Mouse (Mus musculus) adrenal gland, adult 8-10 months (tissue): ENCODE results near the gene Cep78. TPM values are rescaled to one million over a fixed set of nuclear protein-coding genes. Genes with fewer than 3 reads are reported as not detected.

Experiments used
- DNase-seq: peaks from one replicate; pipeline ENCODE4 v3.0.0; 2022
- total RNA-seq, 4 experiments: library from RNA; stranded (reverse); gene quantifications; 2 replicates each; pipeline ENCODE4 v1.2.4; 2022

Gene Cep78
- total RNA-seq, 4 experiments from 2014 or later = 8.4 to 18.1 (median 11.0) TPM

DNA sequence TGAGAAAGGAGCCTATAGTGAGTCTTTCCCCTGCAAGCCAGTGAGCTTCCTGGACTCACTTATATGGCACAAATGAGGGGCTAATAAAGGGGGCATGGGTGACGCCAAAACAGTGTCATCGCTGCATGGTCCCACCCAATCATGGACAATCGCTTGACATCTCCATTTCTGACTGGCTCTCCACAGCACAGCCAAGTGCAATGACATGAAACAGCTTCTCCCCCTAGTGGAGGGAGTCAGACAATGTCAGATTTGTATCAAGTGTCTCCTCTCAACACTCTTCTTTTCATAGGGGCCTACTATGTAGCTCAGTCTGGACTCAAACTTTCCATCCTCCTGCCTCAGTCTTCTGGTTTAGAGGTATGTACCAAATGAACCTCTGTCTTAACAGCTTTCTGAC is 19.7 kb downstream of the Cep78 start:
- peak; percentile 35 for DNase-seq

DNA sequence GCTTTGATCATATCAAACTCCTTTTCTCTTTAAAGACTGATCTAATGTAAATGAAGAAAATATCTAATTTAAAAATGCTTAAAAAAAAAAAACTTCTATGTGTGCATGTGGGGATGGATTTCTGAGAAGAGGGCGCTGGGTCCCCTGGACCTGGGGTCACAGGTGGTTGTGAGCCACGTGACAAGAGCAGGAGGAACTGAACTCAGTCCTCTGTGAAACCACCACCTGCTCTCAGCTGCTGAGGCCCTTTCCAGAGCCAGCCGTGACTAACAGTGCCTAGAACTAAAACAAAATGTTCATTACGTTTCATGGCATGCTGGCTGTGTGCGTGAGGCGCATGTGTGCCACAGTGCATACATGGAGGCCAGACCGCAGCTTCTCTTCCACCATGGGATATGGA is 20.3 kb downstream of the Cep78 start:
- no peak for DNase-seq

DNA sequence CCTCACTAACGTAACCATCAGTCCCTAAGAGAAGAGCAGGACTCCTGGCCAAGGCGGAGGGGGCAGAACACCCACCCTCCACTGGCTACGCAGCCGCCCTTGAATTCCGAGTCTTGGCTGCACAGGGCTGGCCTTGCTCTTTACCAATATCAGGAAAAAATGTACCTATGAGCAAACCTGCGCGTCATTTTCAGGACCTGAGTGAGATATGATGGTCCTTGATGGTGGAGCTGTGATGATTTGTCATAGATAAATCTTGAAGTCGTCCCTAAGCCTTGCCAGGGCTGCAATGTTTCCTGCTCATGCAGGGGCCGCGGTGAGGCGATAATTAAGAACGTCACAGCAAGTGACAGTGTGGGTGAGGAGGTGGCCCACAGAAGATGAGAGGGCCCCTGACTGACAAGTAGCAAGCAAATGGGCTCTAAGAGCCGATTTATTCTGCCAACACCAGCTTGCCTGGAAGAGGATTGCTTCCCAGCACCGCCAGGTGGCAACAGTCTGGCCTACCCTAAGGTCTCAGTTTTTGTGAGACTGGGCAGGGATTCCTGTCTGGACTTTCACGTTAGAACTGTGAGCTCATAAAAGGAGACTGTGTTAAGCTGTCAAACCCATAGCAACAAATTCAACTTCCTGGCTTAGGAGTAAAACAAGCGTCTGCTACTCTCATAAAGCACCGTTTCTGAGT is 21.6 kb downstream of the Cep78 start:
- DNase-seq = peak; percentile 57

DNA sequence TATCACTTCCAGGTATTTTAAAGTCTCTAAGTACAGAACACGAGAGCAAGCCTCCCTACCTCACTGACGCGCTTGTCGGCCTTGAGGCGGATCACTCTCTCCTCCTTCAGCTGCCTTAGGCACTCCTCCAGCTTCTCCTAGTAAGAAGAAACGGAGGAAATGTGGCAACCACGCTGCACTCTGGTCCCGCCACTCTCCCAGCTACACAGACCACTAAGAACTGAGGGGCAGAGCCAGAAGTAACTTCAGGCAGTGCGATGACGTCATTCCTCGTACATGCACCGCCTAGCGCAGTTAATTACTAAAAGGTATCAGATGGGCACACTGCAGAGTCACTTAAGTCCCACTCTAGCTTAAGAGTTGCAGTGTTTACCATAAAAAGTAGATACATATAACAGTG is 22.5 kb downstream of the Cep78 start:
- no peak for DNase-seq

DNA sequence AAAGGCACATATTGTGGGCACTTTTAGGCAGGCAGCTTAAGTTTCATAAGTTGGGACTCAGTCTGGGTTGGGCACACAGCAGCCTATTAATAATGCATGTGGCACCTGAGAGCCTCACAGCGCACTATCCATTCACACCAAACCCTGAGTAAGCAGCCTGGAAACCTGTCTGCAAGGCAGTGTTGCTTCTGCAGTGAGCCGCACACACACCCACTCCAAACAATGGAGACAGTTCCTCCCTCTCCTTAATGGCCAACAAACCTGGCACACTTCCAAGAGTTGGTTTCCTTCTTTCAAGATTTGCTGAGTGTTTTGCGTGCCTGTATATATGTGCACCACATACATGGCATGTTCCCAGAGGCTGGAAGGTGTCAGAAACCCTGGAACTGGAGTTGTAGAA is 34.6 kb downstream of the Cep78 start:
- DNase-seq = no peak

DNA sequence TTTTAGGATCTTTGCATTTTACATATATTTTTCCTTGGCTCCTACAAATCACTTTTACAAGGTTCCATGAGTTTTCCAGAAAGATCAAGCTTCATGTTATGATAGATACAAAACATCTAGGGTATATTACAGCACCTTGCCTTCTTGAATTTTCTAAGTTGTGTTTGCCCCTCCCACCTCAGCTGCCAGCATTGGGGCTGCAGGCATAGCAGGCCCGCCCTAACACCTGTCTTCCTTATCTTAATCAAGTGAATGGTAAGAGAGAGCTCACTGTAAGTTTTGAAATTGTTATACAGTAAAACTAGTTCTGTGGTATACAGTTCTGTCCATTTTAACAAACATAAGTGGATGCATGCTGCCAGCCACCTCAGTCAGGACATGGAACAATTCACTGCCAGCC is 35.9 kb downstream of the Cep78 start:
- no peak for DNase-seq

DNA sequence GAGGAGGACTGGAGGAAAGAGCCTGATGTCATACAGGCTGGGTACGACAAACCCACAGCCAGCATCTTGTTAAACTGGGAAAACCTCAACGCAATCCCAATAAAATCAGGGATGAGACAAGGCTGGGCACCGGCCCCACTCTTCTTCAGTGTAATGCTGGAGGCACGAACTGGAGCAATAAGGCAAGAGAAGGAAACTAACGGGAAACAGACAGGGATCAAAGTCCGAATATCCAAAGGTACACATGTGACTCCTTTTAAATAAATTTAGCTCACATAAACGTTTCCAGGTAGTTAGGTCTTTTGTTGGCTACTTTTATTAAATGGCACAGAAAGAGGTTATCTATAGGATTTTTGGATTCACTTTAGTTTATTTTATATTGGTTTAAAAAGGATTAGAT is 36.4 kb downstream of the Cep78 start:
- DNase-seq = no peak

DNA sequence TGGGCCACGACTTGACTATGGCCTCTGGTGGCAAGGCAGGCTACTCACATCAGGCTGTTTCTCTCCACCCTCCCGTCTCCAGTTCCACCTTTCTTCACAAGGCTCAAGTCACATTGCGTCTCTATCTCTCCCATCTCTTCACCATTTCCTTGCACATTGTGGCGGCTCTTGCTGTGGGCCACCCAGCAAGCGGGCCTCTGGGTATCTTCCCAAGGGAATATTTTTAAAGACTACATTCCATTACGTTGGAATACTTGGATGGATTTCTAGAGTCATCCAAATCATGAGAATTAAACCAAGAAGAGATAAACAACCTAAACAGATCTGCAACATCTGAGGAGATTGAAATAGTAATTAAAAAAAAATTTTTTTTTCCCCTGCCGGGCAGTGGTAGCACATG is 37.6 kb downstream of the Cep78 start, which contains the start of gene Psat1:
Gene Psat1, minus strand, starts transcription at position 101 of the 400 bp plus-strand sequence.
- no peak for DNase-seq

DNA sequence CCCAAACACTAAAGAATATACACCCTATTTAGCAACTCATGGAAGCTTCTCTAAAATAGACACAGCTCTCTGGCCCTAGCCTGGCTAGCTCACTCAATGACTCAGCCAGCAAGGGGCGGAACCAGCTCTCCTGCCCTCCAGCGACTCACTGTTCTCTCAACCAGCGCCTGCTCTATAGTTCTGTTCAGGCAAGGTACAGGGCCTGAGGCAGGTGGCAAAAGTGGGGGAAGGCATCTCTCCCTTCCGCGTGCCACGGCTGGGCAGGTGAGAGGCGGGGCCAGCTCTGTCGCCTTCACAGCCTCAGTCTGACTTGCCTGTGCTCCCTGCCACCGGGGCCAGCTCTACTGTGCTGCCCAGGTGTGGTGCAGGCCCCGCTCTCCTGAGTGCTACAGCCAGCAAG is 38.1 kb downstream of the Cep78 start:
- DNase-seq = no peak

DNA sequence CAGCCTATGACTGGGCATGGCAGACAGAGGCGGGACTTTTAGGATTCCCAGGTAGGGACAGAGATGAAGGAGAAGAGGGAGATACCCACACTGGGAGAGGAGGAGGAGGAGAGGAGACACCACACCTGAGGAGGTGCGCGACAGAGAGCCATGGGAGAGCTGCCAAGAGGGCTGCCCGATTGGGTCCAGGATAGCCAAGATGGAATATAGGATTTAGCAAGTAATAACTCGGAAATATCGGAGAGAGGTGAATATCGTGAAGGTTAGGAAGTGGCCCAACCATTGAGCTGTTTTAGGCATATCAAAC is 41.7 kb downstream of the Cep78 start:
- no peak for DNase-seq

DNA sequence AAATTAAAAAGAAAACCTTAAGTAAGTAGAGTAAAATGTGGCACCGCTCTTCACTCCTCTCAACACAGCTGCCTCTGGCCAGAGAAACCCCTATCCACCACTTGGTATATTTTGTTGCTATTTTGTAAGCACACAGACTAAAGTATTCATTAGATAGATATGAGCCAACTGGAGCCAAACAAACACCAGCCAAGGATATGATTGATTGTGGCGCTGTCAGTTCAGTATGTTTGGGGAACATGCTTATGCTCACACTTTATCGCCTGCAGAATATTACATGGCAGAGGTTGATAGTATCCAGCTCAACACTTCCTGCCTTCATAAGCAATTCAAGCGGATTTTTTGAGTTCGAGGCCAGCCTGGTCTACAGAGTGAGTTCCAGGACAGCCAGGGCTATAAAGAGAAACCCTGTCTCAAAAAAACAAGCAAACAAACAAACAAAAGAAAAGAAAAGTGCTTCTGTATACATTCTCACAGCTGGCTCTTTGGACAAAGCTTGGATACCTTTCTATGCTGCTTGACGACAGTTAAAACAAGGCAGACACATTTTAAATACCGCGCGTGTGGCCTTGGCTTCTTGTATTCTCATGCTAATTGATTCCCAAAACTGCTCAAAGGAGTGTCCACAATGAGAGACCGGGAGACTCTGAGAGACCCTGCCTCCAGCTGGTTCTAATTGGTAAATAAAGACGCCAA is 42.2 kb downstream of the Cep78 start:
- no peak for DNase-seq

DNA sequence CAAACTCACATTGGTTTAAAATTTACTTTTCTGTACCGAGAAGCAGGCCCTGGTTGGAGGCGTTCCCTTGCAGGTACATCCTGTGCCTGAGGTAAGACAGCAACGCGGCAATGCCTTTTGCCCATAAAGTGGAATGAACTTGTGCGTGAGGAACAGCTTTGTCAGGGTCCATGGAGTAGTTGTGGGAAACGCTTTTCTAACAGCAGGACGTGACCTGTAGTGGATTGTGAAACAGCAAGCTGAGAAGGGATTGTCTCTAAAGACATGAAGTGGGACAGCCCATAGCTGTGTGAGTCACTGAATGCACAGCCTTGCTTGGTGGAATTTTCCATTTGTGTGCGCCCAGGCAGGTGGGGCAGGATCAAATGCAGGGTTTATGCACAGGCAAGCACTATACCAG is 43.4 kb downstream of the Cep78 start:
- DNase-seq = peak; percentile 36

DNA sequence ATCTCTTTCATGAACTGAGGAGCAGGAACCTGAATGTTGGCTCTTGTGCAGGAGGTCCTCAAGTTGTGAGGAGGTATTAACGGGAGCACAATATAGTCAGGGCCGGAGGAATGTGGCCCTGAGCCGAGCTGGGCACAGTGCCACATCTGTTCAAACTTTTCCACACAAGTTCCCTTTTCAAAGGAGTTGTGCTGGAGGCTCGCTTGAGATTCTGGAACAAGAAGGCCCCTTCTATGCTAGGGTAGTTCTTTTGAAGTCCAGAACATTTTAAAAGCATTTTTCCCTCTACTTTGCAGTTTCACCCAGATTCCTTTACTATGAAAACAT is 59.1 kb downstream of the Cep78 start:
- peak; percentile 78 for DNase-seq

DNA sequence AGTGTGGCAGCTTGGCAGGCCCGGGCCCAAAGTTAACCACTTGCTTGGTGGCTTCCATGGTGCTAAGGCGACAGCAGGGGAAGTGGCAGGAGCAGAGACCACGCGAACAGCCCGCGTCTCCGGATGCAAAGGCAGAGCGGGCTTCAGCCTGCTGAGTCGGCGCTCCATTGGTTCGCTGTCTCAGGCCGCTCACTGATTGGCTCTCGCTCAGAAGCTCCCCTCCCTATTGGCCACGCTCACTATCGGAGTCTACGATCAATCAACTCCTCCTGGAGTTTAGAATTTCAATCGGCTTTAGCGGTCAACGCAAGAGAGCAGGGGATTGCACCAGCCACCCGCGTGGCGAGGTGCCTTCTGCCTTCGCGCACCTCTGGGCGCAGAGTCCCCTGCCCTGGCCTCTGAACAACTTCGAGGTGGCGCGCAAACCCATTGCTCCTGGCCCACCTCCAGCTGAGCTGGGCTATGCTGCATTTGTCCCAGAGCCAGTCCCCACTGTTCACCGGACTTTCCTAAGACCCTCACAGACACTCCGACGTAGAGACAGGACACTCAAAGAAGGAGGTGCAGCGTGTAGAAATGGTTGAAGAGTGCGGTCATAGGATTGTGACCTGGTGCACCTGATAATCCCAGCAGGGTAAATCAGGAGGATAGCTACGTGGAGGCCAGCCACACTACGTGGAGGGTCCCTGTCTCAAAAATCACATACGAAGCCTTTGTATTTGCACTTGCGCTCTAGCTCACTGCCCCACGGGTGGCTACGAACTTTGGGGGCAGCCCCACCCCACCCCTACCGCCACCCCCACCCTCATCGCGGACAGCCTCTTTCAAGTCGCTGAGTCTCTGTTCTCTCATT is 59.7 kb downstream of the Cep78 start:
- DNase-seq = peak; percentile 85

DNA sequence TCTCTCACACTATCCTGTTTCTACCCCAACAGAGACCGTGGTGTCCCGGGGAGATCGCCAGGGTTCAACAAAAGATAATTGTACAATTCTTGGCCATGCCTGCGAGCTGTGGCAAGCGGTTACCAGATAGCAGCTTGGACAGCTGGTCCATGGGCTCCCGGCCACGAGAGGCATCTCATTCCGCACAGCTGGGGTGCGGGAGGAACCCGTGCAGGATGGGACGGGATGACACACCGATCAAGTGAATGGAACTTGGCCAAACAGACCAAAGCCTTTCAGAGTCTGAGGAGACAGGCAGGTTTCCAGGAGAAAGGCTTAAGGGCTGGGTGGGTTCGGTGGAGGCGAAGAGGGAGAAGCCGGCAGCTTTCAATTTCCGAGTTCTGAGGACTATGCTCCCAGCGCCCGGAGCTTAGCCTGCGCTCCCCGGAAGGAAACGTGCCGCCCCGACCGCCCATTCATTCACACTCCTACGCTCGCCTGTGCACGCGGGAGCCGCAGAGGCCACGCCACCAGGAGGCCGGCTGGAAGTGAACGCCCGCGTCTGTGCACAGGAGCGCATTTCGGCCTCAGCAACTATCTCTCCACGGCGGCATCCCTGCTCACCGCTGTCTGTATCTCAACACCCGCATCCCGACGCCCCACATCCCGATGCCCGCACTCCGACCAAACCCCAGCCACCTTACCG is 60.5 kb downstream of the Cep78 start:
- DNase-seq = peak; percentile 37

DNA sequence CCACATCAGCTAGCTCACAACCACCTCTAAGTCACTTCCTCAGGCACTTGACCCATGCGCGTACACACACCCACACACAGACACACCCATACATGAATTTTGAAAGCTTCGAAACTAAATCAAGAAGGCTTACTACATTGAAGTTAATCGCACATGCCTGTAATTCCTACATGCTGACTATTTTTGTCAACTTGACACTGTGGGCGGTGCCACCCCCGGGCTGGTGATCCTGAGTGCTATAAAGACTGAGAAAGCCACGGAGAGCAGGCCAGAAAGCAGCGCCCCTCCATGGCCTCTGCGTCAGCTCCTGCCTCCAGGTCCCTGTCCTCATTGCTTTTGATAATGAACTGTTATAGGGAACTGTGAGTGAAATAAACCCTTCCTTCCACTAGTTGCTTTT is 61.4 kb downstream of the Cep78 start:
- DNase-seq = no peak

DNA sequence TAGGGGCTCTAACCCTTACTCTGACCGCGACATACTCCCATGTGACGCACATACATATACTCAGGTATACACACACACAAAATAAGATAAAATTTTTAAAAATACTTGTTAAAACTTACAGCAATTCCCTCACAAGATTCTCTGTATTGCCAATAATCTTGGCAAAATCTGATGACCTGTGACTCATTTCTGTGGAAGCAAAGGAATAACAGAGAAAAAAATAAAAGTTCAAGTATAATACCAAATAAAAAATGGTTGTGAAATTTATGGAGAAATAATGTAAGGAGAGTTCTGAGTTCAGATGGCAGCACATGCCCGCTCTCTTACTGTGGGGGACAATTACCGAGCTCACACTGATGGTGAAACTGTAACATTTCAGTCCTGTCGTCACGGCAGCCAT is 65.5 kb downstream of the Cep78 start:
- no peak for DNase-seq

DNA sequence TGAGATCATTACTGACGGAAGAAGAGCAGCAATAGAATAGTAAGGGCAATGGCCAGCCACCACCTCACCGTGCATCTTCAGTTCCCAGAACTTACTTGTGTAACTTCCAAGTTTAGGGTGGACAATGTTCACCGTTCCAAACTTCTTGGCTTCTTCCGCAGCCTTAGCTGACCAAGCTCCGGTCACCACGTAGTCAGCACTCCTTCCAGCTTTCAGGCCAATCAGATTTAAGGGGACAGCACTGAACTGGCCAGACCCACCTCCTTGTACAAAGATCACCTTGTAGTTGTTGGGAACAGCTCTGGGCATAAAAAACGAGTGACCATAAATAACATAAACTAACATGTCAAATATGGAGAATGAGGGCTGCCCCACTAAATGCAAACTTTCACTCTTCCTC is 66.7 kb downstream of the Cep78 start:
- no peak for DNase-seq

DNA sequence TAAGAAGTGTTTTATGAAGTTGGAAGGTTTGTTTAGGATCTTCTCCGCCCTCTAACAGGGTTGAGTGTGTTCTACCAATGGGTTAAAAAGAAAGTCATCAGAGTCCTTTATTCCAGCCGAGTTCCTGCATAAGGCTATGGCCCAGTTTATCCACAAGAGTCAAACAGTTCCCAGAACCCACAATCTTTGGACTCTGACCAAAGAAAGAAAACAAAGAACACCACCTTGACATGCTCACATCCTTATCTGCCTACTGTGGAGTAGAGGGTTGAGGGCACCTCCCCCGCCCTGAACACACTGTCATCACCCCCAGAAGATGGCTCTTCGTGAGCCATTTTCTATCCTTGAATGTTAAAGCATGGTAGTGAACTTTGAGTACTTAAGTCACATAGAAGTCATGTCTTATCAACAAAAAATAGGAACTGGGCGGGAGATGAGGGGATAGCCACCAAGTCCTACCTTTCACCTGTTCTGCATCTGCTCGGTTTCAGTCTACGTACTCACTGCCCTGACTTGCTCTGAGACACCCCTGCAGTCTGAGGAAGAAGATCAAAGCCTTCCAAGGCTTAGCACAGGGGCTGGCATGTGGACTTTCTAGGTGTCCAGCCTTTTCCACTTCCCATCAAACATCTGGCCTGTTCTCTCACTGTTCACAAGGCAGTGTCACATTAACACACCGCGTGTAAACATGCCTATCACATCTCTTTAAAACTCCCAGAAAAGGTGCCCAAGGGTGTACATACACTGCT is 71.4 kb downstream of the Cep78 start:
- no peak for DNase-seq

DNA sequence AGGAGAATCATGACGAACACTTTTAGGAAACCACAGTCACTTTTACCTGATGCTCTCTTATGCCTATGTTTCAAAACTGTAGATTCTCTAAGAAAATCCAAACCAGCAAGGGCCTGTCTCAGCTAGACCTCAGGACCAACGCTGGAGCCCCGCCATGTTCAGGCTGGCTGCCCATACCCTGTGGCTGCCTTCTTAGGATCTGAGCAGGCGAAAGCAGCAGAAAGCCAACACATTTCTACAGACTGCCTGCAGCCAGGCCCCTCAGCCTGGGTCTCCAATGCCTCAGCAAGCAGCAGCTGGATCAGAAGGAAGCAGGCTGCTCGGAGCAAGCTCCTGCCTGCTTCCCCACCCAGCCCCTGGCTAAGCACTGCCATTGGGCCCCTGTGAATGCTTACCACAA is 73.3 kb downstream of the Cep78 start:
- DNase-seq = no peak

DNA sequence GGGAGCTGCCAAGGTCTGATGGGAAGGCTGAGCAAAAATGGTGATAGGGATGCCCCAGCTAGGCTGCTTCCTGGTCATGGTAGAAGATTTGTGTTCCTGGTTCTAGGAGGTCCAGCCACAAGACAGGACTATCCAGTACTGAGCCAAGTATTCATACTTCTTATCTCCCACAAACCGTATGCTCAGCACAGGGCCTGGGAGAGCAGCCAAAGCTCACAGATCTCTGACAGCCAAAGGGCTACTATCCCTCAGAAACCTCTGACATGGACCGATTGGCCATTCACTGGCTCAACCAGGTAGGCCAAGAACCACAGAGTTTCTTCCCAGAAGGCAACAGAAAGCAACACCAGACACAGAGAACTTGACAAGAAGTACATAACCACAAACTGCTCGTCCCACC is 73.8 kb downstream of the Cep78 start:
- no peak for DNase-seq

DNA sequence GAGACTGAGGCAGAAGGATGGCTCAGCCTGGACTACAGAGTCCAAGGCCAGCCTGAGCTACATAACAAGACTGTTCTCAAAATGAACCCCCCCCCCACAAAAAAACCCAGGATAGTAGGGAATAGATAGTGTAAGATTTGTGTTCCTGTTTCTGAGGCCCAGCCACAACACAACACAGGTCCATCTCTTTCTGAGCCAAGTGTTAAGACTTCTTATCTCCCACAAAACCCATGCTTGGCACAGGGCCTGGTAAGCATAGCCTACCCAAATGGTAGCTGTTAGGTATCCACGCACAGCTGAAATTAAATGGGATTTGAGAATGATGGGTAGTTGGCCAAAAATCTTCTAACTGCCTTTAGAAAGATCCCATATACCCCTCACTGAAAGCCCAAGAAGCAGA is 74.3 kb downstream of the Cep78 start:
- DNase-seq = no peak

DNA sequence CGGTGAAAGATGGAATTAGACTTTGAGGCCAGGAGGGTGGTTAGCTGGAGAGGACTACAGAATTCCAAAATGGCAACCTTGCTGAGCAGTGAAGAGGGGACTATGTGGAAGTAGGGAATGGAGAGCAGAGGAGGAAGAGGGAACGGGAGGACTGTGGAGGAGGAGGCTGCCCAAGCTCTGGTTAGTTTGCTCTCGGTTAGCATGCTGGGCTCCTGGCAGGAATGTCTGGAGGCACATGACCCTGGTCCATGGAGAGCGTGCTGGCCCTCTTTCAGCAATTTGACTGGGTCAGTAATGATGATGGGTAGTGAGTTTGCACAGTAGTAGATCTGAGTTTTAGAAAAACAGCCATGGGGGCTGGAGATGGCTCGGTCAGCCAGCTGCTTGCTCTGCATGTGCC is 76.8 kb downstream of the Cep78 start:
- no peak for DNase-seq
